Mouse (Mus musculus) forebrain, embryonic 15.5 days (tissue): Measurements from ENCODE around the gene Foxp1. TPM values are rescaled to one million over a fixed set of nuclear protein-coding genes. Genes with fewer than 3 reads are reported as not detected.
A peak's percentile ranks its signal among the peaks of the same experiment; 100 is the strongest.

Source experiments
- ATAC-seq: fragments of 200-750 bp; cut with Nextera tagmentation; replicated peaks from 2 replicates; pipeline ENCODE4 v1.8.0; 2017; ENCODE audit warnings: mild to moderate bottlenecking, moderate TSS enrichment, moderate library complexity
- H3K27ac ChIP-seq: fragments of 300-500 bp; sonication (generic); replicated peaks from 2 replicates; pipeline ENCODE4 v1.5.1; 2015; ENCODE audit warnings: mild to moderate bottlenecking, inconsistent platforms
- H3K27me3 ChIP-seq: fragments of 300-500 bp; sonication (generic); 2 replicates; pipeline ENCODE4 v1.6.1; 2015; ENCODE audit warnings: inconsistent platforms
- H3K36me3 ChIP-seq: fragments of 300-500 bp; sonication (generic); 2 replicates; pipeline ENCODE4 v1.6.1; 2015; ENCODE audit warnings: mild to moderate bottlenecking, inconsistent platforms
- H3K4me1 ChIP-seq: fragments of 300-500 bp; sonication (generic); 2 replicates; pipeline ENCODE4 v1.6.1; 2015; ENCODE audit warnings: inconsistent platforms
- H3K4me2 ChIP-seq: fragments of 300-500 bp; sonication (generic); replicated peaks from 2 replicates; pipeline ENCODE4 v1.6.1; 2015; ENCODE audit warnings: mild to moderate bottlenecking, inconsistent platforms
- H3K4me3 ChIP-seq: fragments of 300-500 bp; sonication (generic); 2 replicates; pipeline ENCODE4 v1.5.1; 2015; ENCODE audit warnings: mild to moderate bottlenecking, inconsistent platforms
- H3K9ac ChIP-seq: fragments of 300-500 bp; sonication (generic); replicated peaks from 2 replicates; pipeline ENCODE4 v1.6.1; 2015; ENCODE audit warnings: mild to moderate bottlenecking, inconsistent platforms
- H3K9me3 ChIP-seq: fragments of 300-500 bp; sonication (generic); 2 replicates; pipeline ENCODE4 v1.6.1; 2016; ENCODE audit warnings: inconsistent platforms
- WGBS: fragments of 180-500 bp; shearing (Covaris S2); methylation state at CpG from one replicate; pipeline ENCODE4 v1.1.7; 2015; ENCODE audit warnings: mixed read lengths; 5-methylcytosine and 5-hydroxymethylcytosine counted together
- polyA plus RNA-seq: library from polyadenylated mRNA; unstranded; fragments of >200 nt; fragmentation: Nextera tagmentation; extraction: Ambion mirVana; gene quantifications from 2 replicates; pipeline ENCODE4 v1.2.1, GENCODE M21; 2015

Gene Foxp1
- polyA plus RNA-seq, 1 experiment from 2014 or later: 102 TPM

- H3K27me3 ChIP-seq: no peaks in the 10 kb centered on the region
Observed at GRCm38 (mm10) chr6:99339986-99340721, 182.4 kb downstream of the Foxp1 start.

GRCm38 (mm10) chr6:99339343-99339620 lies 183.2 kb downstream of the Foxp1 start:
- H3K36me3 ChIP-seq: no peaks in the 10 kb centered on the region
- 71% methylated on average over 5 of the region's 5 CpGs for WGBS
- no peak overlapping the region for H3K4me3 ChIP-seq
- peaks cover 13% of the 10 kb centered on the region for H3K4me1 ChIP-seq
- H3K9me3 ChIP-seq: no peaks in the 10 kb centered on the region
- H3K4me2 ChIP-seq: no peak overlapping the region
- no peak overlapping the region for H3K27ac ChIP-seq
- no peaks in the 10 kb centered on the region for H3K27me3 ChIP-seq
- no peak for ATAC-seq
- H3K9ac ChIP-seq: no peak overlapping the region

More at GRCm38 (mm10) chr6:99339986-99340721, 182.4 kb downstream of the Foxp1 start:
- H3K4me3 ChIP-seq: no peak overlapping the region
- ATAC-seq: no peak
- peaks cover 13% of the 10 kb centered on the region for H3K4me1 ChIP-seq
- no peaks in the 10 kb centered on the region for H3K9me3 ChIP-seq
- H3K9ac ChIP-seq: no peak overlapping the region
- H3K36me3 ChIP-seq: no peaks in the 10 kb centered on the region
- no peak overlapping the region for H3K27ac ChIP-seq
- H3K4me2 ChIP-seq: no peak overlapping the region
- WGBS: 66% methylated on average over 10 of the region's 10 CpGs

GRCm38 (mm10) chr6:99338593-99339342 lies 183.8 kb downstream of the Foxp1 start:
- H3K27me3 ChIP-seq: no peaks in the 10 kb centered on the region
- H3K4me1 ChIP-seq: peaks cover 13% of the 10 kb centered on the region
- 66% methylated on average over 9 of the region's 9 CpGs for WGBS
- H3K9me3 ChIP-seq: no peaks in the 10 kb centered on the region
- ATAC-seq: no peak
- H3K27ac ChIP-seq: no peak overlapping the region
- no peak overlapping the region for H3K4me3 ChIP-seq
- no peak overlapping the region for H3K4me2 ChIP-seq
- H3K9ac ChIP-seq: no peak overlapping the region
- no peaks in the 10 kb centered on the region for H3K36me3 ChIP-seq

- Histone ChIP-seq H3K27ac (no peak overlapping the region), H3K9ac (no peak overlapping the region), H3K4me1 (peaks cover 13% of the 10 kb centered on the region), H3K4me2 (no peak overlapping the region), H3K9me3 (no peaks in the 10 kb centered on the region), H3K4me3 (no peak overlapping the region), H3K27me3 (no peaks in the 10 kb centered on the region), H3K36me3 (no peaks in the 10 kb centered on the region)
- no peak for ATAC-seq
- WGBS: 69% methylated on average over 3 of the region's 3 CpGs
Observed at GRCm38 (mm10) chr6:99338174-99338573, 184.3 kb downstream of the Foxp1 start.

- 56% methylated on average over 6 of the region's 6 CpGs for WGBS
- no peaks in the 10 kb centered on the region for H3K27me3 ChIP-seq
- no peak overlapping the region for H3K27ac ChIP-seq
Observed at GRCm38 (mm10) chr6:99337575-99337974, 184.9 kb downstream of the Foxp1 start.

GRCm38 (mm10) chr6:99336191-99336590 lies 186.3 kb downstream of the Foxp1 start:
- ATAC-seq: no peak
- Histone ChIP-seq H3K4me1 (peaks cover 18% of the 10 kb centered on the region), H3K9me3 (no peaks in the 10 kb centered on the region), H3K36me3 (no peaks in the 10 kb centered on the region), H3K27ac (no peak overlapping the region), H3K9ac (no peak overlapping the region), H3K27me3 (no peaks in the 10 kb centered on the region), H3K4me2 (no peak overlapping the region), H3K4me3 (no peak overlapping the region)
- WGBS: 67% methylated on average over 5 of the region's 5 CpGs

More at GRCm38 (mm10) chr6:99337575-99337974, 184.9 kb downstream of the Foxp1 start:
- Histone ChIP-seq H3K4me2 (no peak overlapping the region), H3K9ac (no peak overlapping the region), H3K36me3 (no peaks in the 10 kb centered on the region), H3K4me3 (no peak overlapping the region), H3K4me1 (peaks cover 17% of the 10 kb centered on the region), H3K9me3 (no peaks in the 10 kb centered on the region)
- no peak for ATAC-seq

GRCm38 (mm10) chr6:99335174-99335830 lies 187.2 kb downstream of the Foxp1 start:
- Histone ChIP-seq H3K4me1 (peaks cover 18% of the 10 kb centered on the region), H3K9ac (no peak overlapping the region), H3K27me3 (no peaks in the 10 kb centered on the region), H3K27ac (no peak overlapping the region), H3K36me3 (no peaks in the 10 kb centered on the region), H3K4me3 (no peak overlapping the region), H3K9me3 (no peaks in the 10 kb centered on the region), H3K4me2 (no peak overlapping the region)
- WGBS: 65% methylated on average over 13 of the region's 13 CpGs
- no peak for ATAC-seq

GRCm38 (mm10) chr6:99334255-99334654 lies 188.3 kb downstream of the Foxp1 start:
- WGBS: 98% methylated on average over 3 of the region's 3 CpGs
- no peak overlapping the region for H3K4me3 ChIP-seq
- H3K27ac ChIP-seq: no peak overlapping the region
- H3K27me3 ChIP-seq: no peaks in the 10 kb centered on the region
- H3K4me1 ChIP-seq: peaks cover 14% of the 10 kb centered on the region
- no peak overlapping the region for H3K9ac ChIP-seq
- H3K9me3 ChIP-seq: no peaks in the 10 kb centered on the region
- ATAC-seq: no peak
- H3K36me3 ChIP-seq: no peaks in the 10 kb centered on the region
- H3K4me2 ChIP-seq: no peak overlapping the region

GRCm38 (mm10) chr6:99333127-99333526 lies 189.4 kb downstream of the Foxp1 start:
- Histone ChIP-seq H3K4me2 (no peak overlapping the region), H3K36me3 (no peaks in the 10 kb centered on the region), H3K27me3 (no peaks in the 10 kb centered on the region), H3K4me3 (no peak overlapping the region), H3K4me1 (peaks cover 11% of the 10 kb centered on the region), H3K9ac (no peak overlapping the region), H3K27ac (no peak overlapping the region), H3K9me3 (no peaks in the 10 kb centered on the region)
- WGBS: 78% methylated on average over 5 of the region's 5 CpGs
- ATAC-seq: 0 out of 2 replicates have a peak, but pooled peaks have one; percentile 29

GRCm38 (mm10) chr6:99330169-99330568 lies 192.4 kb downstream of the Foxp1 start:
- no peak overlapping the region for H3K9ac ChIP-seq
- no peak overlapping the region for H3K4me2 ChIP-seq
- no peak overlapping the region for H3K27ac ChIP-seq
- H3K4me3 ChIP-seq: no peak overlapping the region
- WGBS: 86% methylated on average over 4 of the region's 4 CpGs
- H3K9me3 ChIP-seq: no peaks in the 10 kb centered on the region
- no peaks in the 10 kb centered on the region for H3K36me3 ChIP-seq
- ATAC-seq: no peak
- peaks cover 5% of the 10 kb centered on the region; the same call in 1 of the 2 replicates for H3K4me1 ChIP-seq
- H3K27me3 ChIP-seq: no peaks in the 10 kb centered on the region

- ATAC-seq: no peak
- no peak overlapping the region for H3K27ac ChIP-seq
- peaks cover 5% of the 10 kb centered on the region; the same call in 1 of the 2 replicates for H3K4me1 ChIP-seq
- H3K9ac ChIP-seq: no peak overlapping the region
- H3K9me3 ChIP-seq: no peaks in the 10 kb centered on the region
- H3K4me2 ChIP-seq: no peak overlapping the region
- H3K36me3 ChIP-seq: no peaks in the 10 kb centered on the region
- H3K4me3 ChIP-seq: no peak overlapping the region
- H3K27me3 ChIP-seq: no peaks in the 10 kb centered on the region
- 86% methylated on average over 2 of the region's 2 CpGs for WGBS
Observed at GRCm38 (mm10) chr6:99328634-99329033, 193.9 kb downstream of the Foxp1 start.

GRCm38 (mm10) chr6:99328146-99328545 lies 194.4 kb downstream of the Foxp1 start:
- no peaks in the 10 kb centered on the region for H3K9me3 ChIP-seq
- WGBS: 93% methylated on average over 6 of the region's 6 CpGs
- H3K4me3 ChIP-seq: no peak overlapping the region
- H3K27ac ChIP-seq: no peak overlapping the region
- no peak overlapping the region for H3K9ac ChIP-seq
- H3K27me3 ChIP-seq: no peaks in the 10 kb centered on the region
- peaks cover 5% of the 10 kb centered on the region; the same call in 1 of the 2 replicates for H3K4me1 ChIP-seq
- H3K36me3 ChIP-seq: no peaks in the 10 kb centered on the region
- H3K4me2 ChIP-seq: no peak overlapping the region
- no peak for ATAC-seq
